Mouse (Mus musculus): Measurements from ENCODE around the gene Senp2. TPM values are rescaled to one million over a fixed set of nuclear protein-coding genes. Genes with fewer than 3 reads are reported as not detected.
A peak's percentile ranks its signal among the peaks of the same experiment; 100 is the strongest.

The Senp2 gene
- polyA plus RNA-seq, 1 experiment from 2014 or later, result 55.9 TPM

DNA sequence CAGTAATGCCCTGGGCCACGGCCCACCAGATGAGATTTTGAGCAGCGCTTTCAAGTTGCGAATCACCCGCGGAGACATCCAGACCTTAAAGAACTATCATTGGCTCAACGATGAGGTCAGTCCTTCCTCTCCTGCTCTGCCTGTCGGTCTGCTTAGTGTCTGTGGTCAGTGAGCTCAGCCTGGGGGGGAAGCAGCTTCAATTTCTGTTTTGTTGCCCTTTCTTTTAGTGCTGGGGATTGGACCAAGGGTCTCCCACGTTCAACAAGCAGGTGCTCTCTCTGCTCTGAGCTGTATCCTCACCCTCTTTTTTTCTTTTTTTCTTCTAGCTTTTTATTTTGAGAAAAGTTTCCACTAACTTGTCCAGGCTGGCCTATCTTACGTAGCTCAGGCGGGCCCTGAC, 29.3 kb downstream of the Senp2 start:
- Histone ChIP-seq H3K4me1 (no peaks in the 10 kb centered on the region), H3K4me3 (no peak overlapping the region), H3K9me3 (replicated peaks) (no peaks in the 10 kb centered on the region), H3K36me3 (peaks cover 71% of the 10 kb centered on the region), H3K27ac (no peak overlapping the region), H3K4me2 (no peak overlapping the region), H3K27me3 (replicated peaks) (no peaks in the 10 kb centered on the region), H3K9ac (no peak overlapping the region)
- ATAC-seq, result no peak
- WGBS (ENCODE audit: insufficient replicate concordance), result 77% methylated on average over 10 of the region's 10 CpGs

- H3K27me3 ChIP-seq (replicated peaks), result no peaks in the 10 kb centered on the region
- no peaks in the 10 kb centered on the region for H3K9me3 ChIP-seq (replicated peaks)
- peaks cover 85% of the 10 kb centered on the region for H3K36me3 ChIP-seq
- no peak overlapping the region for H3K9ac ChIP-seq
- H3K27ac ChIP-seq, result no peak overlapping the region
- WGBS (ENCODE audit: insufficient replicate concordance), result 91% methylated on average over 1 of the region's 1 CpGs
- H3K4me1 ChIP-seq, result no peaks in the 10 kb centered on the region
- no peak overlapping the region for H3K4me3 ChIP-seq
- no peak overlapping the region for H3K4me2 ChIP-seq
- ATAC-seq, result no peak
Observed at GRCm38 (mm10) chr16:22039978-22040377, 30.7 kb downstream of the Senp2 start.

- no peak overlapping the region for H3K9ac ChIP-seq
- H3K9me3 ChIP-seq (replicated peaks), result no peaks in the 10 kb centered on the region
- ATAC-seq, result no peak
- H3K27ac ChIP-seq, result no peak overlapping the region
- no peak overlapping the region for H3K4me3 ChIP-seq
- no peak overlapping the region for H3K4me2 ChIP-seq
- 63% methylated on average over 4 of the region's 4 CpGs for WGBS (ENCODE audit: insufficient replicate concordance)
- H3K27me3 ChIP-seq (replicated peaks), result no peaks in the 10 kb centered on the region
- no peaks in the 10 kb centered on the region for H3K4me1 ChIP-seq
- peaks cover 93% of the 10 kb centered on the region for H3K36me3 ChIP-seq
Observed at GRCm38 (mm10) chr16:22043830-22044229, 34.5 kb downstream of the Senp2 start.

GRCm38 (mm10) chr16:22045930-22046329, 36.6 kb downstream of the Senp2 start:
- Histone ChIP-seq H3K36me3 (peaks cover 81% of the 10 kb centered on the region), H3K27me3 (replicated peaks) (no peaks in the 10 kb centered on the region), H3K27ac (no peak overlapping the region), H3K4me2 (no peak overlapping the region), H3K4me1 (no peaks in the 10 kb centered on the region), H3K9ac (no peak overlapping the region), H3K9me3 (replicated peaks) (no peaks in the 10 kb centered on the region), H3K4me3 (no peak overlapping the region)
- WGBS (ENCODE audit: insufficient replicate concordance), result 72% methylated on average over 3 of the region's 3 CpGs
- ATAC-seq, result no peak

- WGBS (ENCODE audit: insufficient replicate concordance), result 77% methylated on average over 10 of the region's 10 CpGs
Observed at GRCm38 (mm10) chr16:22046739-22047366, 37.6 kb downstream of the Senp2 start.

GRCm38 (mm10) chr16:22053411-22053810, 44.1 kb downstream of the Senp2 start:
- no peak overlapping the region for H3K4me3 ChIP-seq
- no peak overlapping the region for H3K4me2 ChIP-seq
- H3K4me1 ChIP-seq, result peaks cover 10% of the 10 kb centered on the region
- no peak overlapping the region for H3K9ac ChIP-seq
- no peak for ATAC-seq
- H3K27ac ChIP-seq, result no peak overlapping the region
- 87% methylated on average over 21 of the region's 21 CpGs for WGBS (ENCODE audit: insufficient replicate concordance)
- no peaks in the 10 kb centered on the region for H3K27me3 ChIP-seq (replicated peaks)
- H3K36me3 ChIP-seq, result peaks cover 13% of the 10 kb centered on the region
- no peaks in the 10 kb centered on the region for H3K9me3 ChIP-seq (replicated peaks)

More at GRCm38 (mm10) chr16:22046739-22047366, 37.6 kb downstream of the Senp2 start:
- no peaks in the 10 kb centered on the region for H3K27me3 ChIP-seq (replicated peaks)
- H3K4me3 ChIP-seq, result no peak overlapping the region
- H3K27ac ChIP-seq, result no peak overlapping the region
- peaks cover 73% of the 10 kb centered on the region for H3K36me3 ChIP-seq
- H3K9me3 ChIP-seq (replicated peaks), result no peaks in the 10 kb centered on the region
- no peaks in the 10 kb centered on the region for H3K4me1 ChIP-seq
- H3K9ac ChIP-seq, result no peak overlapping the region
- no peak overlapping the region for H3K4me2 ChIP-seq
- no peak for ATAC-seq

GRCm38 (mm10) chr16:22057498-22057897, 48.2 kb downstream of the Senp2 start:
- peaks cover 14% of the 10 kb centered on the region for H3K4me1 ChIP-seq
- H3K36me3 ChIP-seq, result peaks cover 22% of the 10 kb centered on the region
- 0 out of 2 replicates have a peak overlapping the region, but pooled peaks have one; percentile 7 for H3K4me2 ChIP-seq
- no peak overlapping the region for H3K27ac ChIP-seq
- no peaks in the 10 kb centered on the region for H3K9me3 ChIP-seq (replicated peaks)
- H3K9ac ChIP-seq, result no peak overlapping the region
- peak; percentile 82 for ATAC-seq
- WGBS (ENCODE audit: insufficient replicate concordance), result 33% methylated on average over 6 of the region's 6 CpGs
- no peak overlapping the region for H3K4me3 ChIP-seq
- H3K27me3 ChIP-seq (replicated peaks), result no peaks in the 10 kb centered on the region

DNA sequence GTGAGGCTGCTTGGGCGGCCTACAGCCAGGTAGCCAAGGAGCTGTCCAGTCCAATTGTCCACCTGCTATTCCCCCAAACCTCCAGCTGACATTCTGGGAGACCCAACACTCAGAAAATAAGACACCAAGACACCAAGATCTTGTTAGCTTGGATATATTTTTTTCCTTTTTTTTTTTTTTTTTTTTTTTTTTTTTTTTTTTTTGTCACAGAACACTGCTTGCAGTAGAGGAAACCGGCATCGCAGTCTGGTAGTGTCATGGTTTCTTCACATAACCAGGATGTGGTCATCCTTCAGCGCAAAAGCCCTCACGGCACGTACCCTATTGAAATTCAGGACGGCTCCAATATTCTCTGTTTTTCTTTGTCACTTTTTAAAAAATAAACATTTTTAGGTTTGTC, 49.6 kb downstream of the Senp2 start:
- Histone ChIP-seq H3K4me3 (no peak overlapping the region), H3K4me1 (peaks cover 15% of the 10 kb centered on the region), H3K9me3 (replicated peaks) (no peaks in the 10 kb centered on the region), H3K27ac (no peak overlapping the region), H3K9ac (no peak overlapping the region), H3K4me2 (no peak overlapping the region), H3K36me3 (peaks cover 33% of the 10 kb centered on the region), H3K27me3 (replicated peaks) (no peaks in the 10 kb centered on the region)
- WGBS (ENCODE audit: insufficient replicate concordance), result 88% methylated on average over 7 of the region's 7 CpGs
- no peak for ATAC-seq

GRCm38 (mm10) chr16:22060416-22060815, 51.1 kb downstream of the Senp2 start:
- Histone ChIP-seq H3K36me3 (peaks cover 42% of the 10 kb centered on the region), H3K27ac (no peak overlapping the region), H3K9me3 (replicated peaks) (no peaks in the 10 kb centered on the region), H3K4me3 (no peak overlapping the region), H3K27me3 (replicated peaks) (no peaks in the 10 kb centered on the region), H3K9ac (no peak overlapping the region), H3K4me2 (no peak overlapping the region), H3K4me1 (peaks cover 15% of the 10 kb centered on the region)
- no peak for ATAC-seq
- WGBS (ENCODE audit: insufficient replicate concordance), result 81% methylated on average over 10 of the region's 10 CpGs

- ATAC-seq, result no peak
- H3K9ac ChIP-seq, result no peak overlapping the region
- peaks cover 15% of the 10 kb centered on the region for H3K4me1 ChIP-seq
- H3K27ac ChIP-seq, result no peak overlapping the region
- no peak overlapping the region for H3K4me3 ChIP-seq
- peaks cover 51% of the 10 kb centered on the region for H3K36me3 ChIP-seq
- WGBS (ENCODE audit: insufficient replicate concordance), result 35% methylated on average over 14 of the region's 14 CpGs
- no peaks in the 10 kb centered on the region for H3K27me3 ChIP-seq (replicated peaks)
- no peaks in the 10 kb centered on the region for H3K9me3 ChIP-seq (replicated peaks)
- peak overlapping the region; percentile 24 for H3K4me2 ChIP-seq
Observed at GRCm38 (mm10) chr16:22061555-22062160, 52.4 kb downstream of the Senp2 start.

GRCm38 (mm10) chr16:22062284-22062683, 53.0 kb downstream of the Senp2 start:
- H3K27me3 ChIP-seq (replicated peaks), result no peaks in the 10 kb centered on the region

GRCm38 (mm10) chr16:22065536-22065935, 56.3 kb downstream of the Senp2 start:
- Histone ChIP-seq H3K4me1 (peaks cover 5% of the 10 kb centered on the region; the same call in 1 of the 2 replicates), H3K4me3 (no peak overlapping the region), H3K4me2 (no peak overlapping the region), H3K27me3 (replicated peaks) (no peaks in the 10 kb centered on the region), H3K9ac (no peak overlapping the region), H3K27ac (no peak overlapping the region), H3K9me3 (replicated peaks) (no peaks in the 10 kb centered on the region), H3K36me3 (peaks cover 75% of the 10 kb centered on the region)
- ATAC-seq, result no peak

More at GRCm38 (mm10) chr16:22062284-22062683, 53.0 kb downstream of the Senp2 start:
- Histone ChIP-seq H3K36me3 (peaks cover 56% of the 10 kb centered on the region), H3K4me2 (no peak overlapping the region), H3K4me1 (peaks cover 14% of the 10 kb centered on the region), H3K27ac (no peak overlapping the region), H3K9ac (no peak overlapping the region), H3K4me3 (no peak overlapping the region), H3K9me3 (replicated peaks) (no peaks in the 10 kb centered on the region)
- ATAC-seq, result no peak
- WGBS (ENCODE audit: insufficient replicate concordance), result 30% methylated on average over 4 of the region's 4 CpGs

All from liver, embryonic 12.5 days (tissue).